Mouse (Mus musculus): ENCODE data around the gene Zdhhc22. TPM values are rescaled to one million over a fixed set of nuclear protein-coding genes. Genes with fewer than 3 reads are reported as not detected.

The Zdhhc22 gene
- polyA plus RNA-seq, 1 experiment from 2014 or later, result 2.1 TPM

DNA sequence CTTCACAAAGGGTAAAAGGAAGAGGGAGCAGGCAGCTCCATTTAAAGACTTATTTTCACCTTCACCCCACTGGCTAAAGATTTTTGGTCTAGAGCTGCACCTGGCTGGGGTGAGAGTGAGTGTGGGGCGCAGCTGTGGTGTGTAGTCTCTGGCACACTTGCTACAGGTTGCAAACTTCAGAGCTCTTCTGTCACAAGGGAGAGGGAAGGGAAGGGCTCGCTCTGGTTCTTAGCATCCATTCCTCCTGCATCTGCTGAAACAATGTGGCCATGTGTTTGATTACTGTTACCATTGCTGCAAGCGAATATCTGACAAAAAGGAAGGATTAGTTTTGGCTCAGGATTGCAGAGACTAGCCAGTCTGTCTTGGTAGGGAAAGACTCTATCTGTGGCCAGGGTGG is 33.2 kb upstream of the Zdhhc22 start:
- H3K9ac ChIP-seq (ENCODE audit: low read length), result no peak overlapping the region
- H3K27ac ChIP-seq (ENCODE audit: low read depth, low read length), result no peak overlapping the region
- 77% methylated on average over 3 of the region's 3 CpGs for WGBS
- no peak overlapping the region for H3K4me3 ChIP-seq (ENCODE audit: low read depth, low read length)
- peaks cover 4% of the 10 kb centered on the region; the same call in 1 of the 2 replicates for H3K27me3 ChIP-seq (ENCODE audit: control insufficient read depth, insufficient read depth, low read length)
- no peaks in the 10 kb centered on the region for H3K9me3 ChIP-seq (ENCODE audit: control insufficient read depth, low read length)
- H3K36me3 ChIP-seq (ENCODE audit: control insufficient read depth, insufficient read depth, low read length), result no peaks in the 10 kb centered on the region
- no peaks in the 10 kb centered on the region for H3K4me1 ChIP-seq (ENCODE audit: control insufficient read depth, insufficient read depth, low read length)
- no peak for DNase-seq (ENCODE audit: low spot score)
- no peak overlapping the region for H3K4me2 ChIP-seq (ENCODE audit: low read depth)
- no peak for ATAC-seq (ENCODE audit: insufficient read depth, low FRiP score, low TSS enrichment)

DNA sequence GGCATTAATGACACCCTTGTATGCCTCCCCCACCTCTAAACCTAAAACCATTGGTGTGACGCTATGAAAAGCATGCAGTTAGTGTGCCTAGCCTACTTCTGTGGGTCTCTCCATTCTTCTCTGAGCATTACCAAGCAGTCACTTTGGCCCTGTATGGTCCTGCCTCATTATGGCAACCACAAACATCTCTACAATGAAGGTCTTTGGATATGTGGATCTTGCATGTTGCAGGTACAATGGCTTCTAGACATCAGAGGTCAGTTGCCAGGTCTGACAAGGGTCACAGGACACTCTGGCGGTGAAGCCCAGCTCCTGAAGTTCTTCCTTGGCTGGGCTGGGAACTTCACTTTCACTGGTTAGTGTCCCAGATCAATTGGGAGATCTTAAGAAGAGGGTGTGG is 31.8 kb upstream of the Zdhhc22 start:
- Histone ChIP-seq H3K27ac (ENCODE audit: low read depth, low read length) (no peak overlapping the region), H3K36me3 (ENCODE audit: control insufficient read depth, insufficient read depth, low read length) (no peaks in the 10 kb centered on the region), H3K9me3 (ENCODE audit: control insufficient read depth, low read length) (no peaks in the 10 kb centered on the region), H3K27me3 (ENCODE audit: control insufficient read depth, insufficient read depth, low read length) (peaks cover 4% of the 10 kb centered on the region; the same call in 1 of the 2 replicates), H3K4me2 (ENCODE audit: low read depth) (no peak overlapping the region), H3K4me3 (ENCODE audit: low read depth, low read length) (no peak overlapping the region), H3K9ac (ENCODE audit: low read length) (no peak overlapping the region), H3K4me1 (ENCODE audit: control insufficient read depth, insufficient read depth, low read length) (no peaks in the 10 kb centered on the region)
- no peak for DNase-seq (ENCODE audit: low spot score)
- WGBS, result 76% methylated on average over 2 of the region's 2 CpGs
- no peak for ATAC-seq (ENCODE audit: insufficient read depth, low FRiP score, low TSS enrichment)

DNA sequence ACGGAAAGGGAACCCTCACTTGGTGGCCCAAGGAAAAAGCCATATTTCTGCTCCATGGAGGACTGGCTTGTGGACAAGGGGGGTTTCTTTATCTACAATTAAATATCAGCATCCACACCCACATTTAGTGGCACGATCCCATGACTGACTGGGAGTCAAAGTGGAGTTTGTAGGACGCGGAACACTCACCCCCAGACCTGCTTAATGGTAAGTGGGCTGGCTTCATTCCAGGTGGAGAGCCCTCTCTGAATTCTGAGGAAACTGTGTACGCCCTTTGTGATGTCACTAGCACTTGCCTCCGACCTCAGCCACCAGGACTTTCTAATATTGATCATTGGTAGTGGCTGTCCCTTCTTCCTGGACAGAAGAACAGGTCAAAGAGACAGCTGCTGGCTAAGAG is 30.8 kb upstream of the Zdhhc22 start, which contains the start of gene Tmem63c:
Tmem63c (plus strand) TSS at position 301 of the 400 bp plus-strand sequence.
- Histone ChIP-seq H3K27ac (ENCODE audit: low read depth, low read length) (no peak within 1 kb of the TSS), H3K4me2 (ENCODE audit: low read depth) (no peak within 1 kb of the TSS), H3K27me3 (ENCODE audit: control insufficient read depth, insufficient read depth, low read length) (no peaks in the 10 kb centered on the region), H3K36me3 (ENCODE audit: control insufficient read depth, insufficient read depth, low read length) (no peaks in the 10 kb centered on the region), H3K4me3 (ENCODE audit: low read depth, low read length) (no peak within 1 kb of the TSS), H3K9ac (ENCODE audit: low read length) (no peak within 1 kb of the TSS), H3K9me3 (ENCODE audit: control insufficient read depth, low read length) (no peaks in the 10 kb centered on the region), H3K4me1 (ENCODE audit: control insufficient read depth, insufficient read depth, low read length) (no peaks in the 10 kb centered on the region)
- 84% methylated on average over 6 of the region's 6 CpGs for WGBS
- DNase-seq (ENCODE audit: low spot score) (no peak), ATAC-seq (ENCODE audit: insufficient read depth, low FRiP score, low TSS enrichment) (no peak)

DNA sequence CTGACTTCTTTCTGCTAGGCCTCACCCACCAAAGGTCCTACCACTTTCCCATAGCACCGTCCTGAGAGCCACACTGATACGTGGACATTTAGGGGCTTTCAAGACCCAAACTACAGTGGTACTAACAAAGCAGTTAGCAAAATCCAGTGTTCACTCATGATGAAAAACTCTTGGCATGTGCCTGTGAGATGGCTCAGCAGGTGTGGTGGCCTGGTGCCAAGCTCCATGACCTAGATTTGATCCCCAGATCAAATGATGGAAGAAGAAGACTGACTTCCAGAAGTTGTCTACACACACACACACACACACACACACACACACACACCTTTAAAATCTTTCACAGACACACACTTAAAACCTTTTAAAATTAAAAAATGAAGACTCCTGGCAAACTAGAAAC is 28.5 kb upstream of the Zdhhc22 start:
- H3K4me3 ChIP-seq (ENCODE audit: low read depth, low read length), result no peak overlapping the region
- H3K4me1 ChIP-seq (ENCODE audit: control insufficient read depth, insufficient read depth, low read length), result no peaks in the 10 kb centered on the region
- no peak for ATAC-seq (ENCODE audit: insufficient read depth, low FRiP score, low TSS enrichment)
- no peaks in the 10 kb centered on the region for H3K27me3 ChIP-seq (ENCODE audit: control insufficient read depth, insufficient read depth, low read length)
- no peak overlapping the region for H3K4me2 ChIP-seq (ENCODE audit: low read depth)
- H3K9me3 ChIP-seq (ENCODE audit: control insufficient read depth, low read length), result no peaks in the 10 kb centered on the region
- H3K36me3 ChIP-seq (ENCODE audit: control insufficient read depth, insufficient read depth, low read length), result no peaks in the 10 kb centered on the region
- no peak overlapping the region for H3K27ac ChIP-seq (ENCODE audit: low read depth, low read length)
- no peak overlapping the region for H3K9ac ChIP-seq (ENCODE audit: low read length)
- 90% methylated on average over 2 of the region's 2 CpGs for WGBS
- DNase-seq (ENCODE audit: low spot score), result no peak

DNA sequence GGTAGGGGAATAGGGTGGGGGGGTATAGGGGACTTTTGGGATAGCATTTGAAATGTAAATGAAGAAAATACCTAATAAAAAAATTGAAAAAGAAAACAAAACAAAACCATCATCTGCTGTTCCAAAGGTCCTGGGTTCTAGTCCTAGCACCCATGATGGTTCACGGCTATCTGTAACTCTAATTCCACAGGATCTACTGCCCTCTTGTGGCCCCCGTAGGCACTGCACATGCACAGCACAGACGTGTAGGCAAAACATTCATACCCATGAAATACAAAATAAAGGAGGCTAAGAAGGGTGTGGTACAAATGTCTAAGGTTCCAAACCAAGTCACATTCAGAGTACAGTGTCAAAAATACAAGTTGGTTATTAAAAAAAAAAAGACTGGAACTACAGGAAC is 26.8 kb upstream of the Zdhhc22 start:
- no peak for DNase-seq (ENCODE audit: low spot score)

DNA sequence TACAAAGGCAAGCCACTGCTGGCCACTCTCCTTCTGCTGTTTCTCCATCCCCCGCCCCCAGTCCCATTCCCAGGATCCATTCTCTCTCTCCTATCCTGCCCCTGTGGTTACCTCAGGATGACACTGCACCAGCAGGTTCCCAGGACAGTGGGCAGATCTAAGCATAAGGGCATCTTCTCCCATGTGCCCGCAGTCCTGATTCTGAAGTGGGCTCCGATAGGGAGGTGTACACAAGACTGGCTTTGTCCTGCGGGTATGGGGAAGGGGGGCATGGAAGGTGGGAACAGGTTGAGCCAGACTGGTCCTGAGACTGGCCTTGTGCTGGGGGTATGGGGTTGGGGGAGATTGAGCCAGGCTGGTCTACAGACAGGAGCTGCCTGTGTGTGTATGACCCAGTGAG is 14.4 kb upstream of the Zdhhc22 start:
- ATAC-seq (ENCODE audit: insufficient read depth, low FRiP score, low TSS enrichment), result no peak
- no peak for DNase-seq (ENCODE audit: low spot score)
- Histone ChIP-seq H3K4me2 (ENCODE audit: low read depth) (no peak overlapping the region), H3K36me3 (ENCODE audit: control insufficient read depth, insufficient read depth, low read length) (no peaks in the 10 kb centered on the region), H3K9me3 (ENCODE audit: control insufficient read depth, low read length) (no peaks in the 10 kb centered on the region), H3K27me3 (ENCODE audit: control insufficient read depth, insufficient read depth, low read length) (no peaks in the 10 kb centered on the region), H3K9ac (ENCODE audit: low read length) (no peak overlapping the region), H3K27ac (ENCODE audit: low read depth, low read length) (no peak overlapping the region), H3K4me3 (ENCODE audit: low read depth, low read length) (no peak overlapping the region), H3K4me1 (ENCODE audit: control insufficient read depth, insufficient read depth, low read length) (no peaks in the 10 kb centered on the region)
- WGBS, result 84% methylated on average over 4 of the region's 4 CpGs

More for the DNA sequence above, 26.8 kb upstream of the Zdhhc22 start:
- no peak for ATAC-seq (ENCODE audit: insufficient read depth, low FRiP score, low TSS enrichment)
- Histone ChIP-seq H3K4me1 (ENCODE audit: control insufficient read depth, insufficient read depth, low read length) (no peaks in the 10 kb centered on the region), H3K9me3 (ENCODE audit: control insufficient read depth, low read length) (no peaks in the 10 kb centered on the region), H3K27me3 (ENCODE audit: control insufficient read depth, insufficient read depth, low read length) (no peaks in the 10 kb centered on the region), H3K4me2 (ENCODE audit: low read depth) (no peak overlapping the region), H3K9ac (ENCODE audit: low read length) (no peak overlapping the region), H3K27ac (ENCODE audit: low read depth, low read length) (no peak overlapping the region), H3K4me3 (ENCODE audit: low read depth, low read length) (no peak overlapping the region), H3K36me3 (ENCODE audit: control insufficient read depth, insufficient read depth, low read length) (no peaks in the 10 kb centered on the region)
- WGBS, result 44% methylated on average over 3 of the region's 3 CpGs

DNA sequence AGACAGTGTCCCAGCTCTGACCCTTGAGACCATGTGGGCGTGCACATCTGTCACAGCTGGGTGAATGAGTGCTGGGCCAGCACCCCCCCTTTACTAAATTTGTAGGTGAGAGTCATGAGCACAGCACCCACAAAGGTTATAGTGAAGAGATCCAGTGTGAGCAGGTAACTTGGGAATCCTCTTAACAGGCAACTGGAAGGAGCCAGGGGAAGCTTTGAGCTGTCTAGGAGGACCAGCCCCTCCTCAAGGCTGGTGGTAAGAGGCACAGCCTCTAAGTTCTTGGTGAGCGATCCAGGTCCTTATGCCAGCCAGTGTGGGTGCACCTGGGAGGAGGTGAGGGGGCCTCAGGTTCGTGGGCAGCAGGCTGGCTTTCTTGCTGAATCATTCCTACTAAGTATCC is 13.4 kb upstream of the Zdhhc22 start:
- H3K36me3 ChIP-seq (ENCODE audit: control insufficient read depth, insufficient read depth, low read length), result no peaks in the 10 kb centered on the region
- DNase-seq (ENCODE audit: low spot score), result no peak
- no peak overlapping the region for H3K9ac ChIP-seq (ENCODE audit: low read length)

DNA sequence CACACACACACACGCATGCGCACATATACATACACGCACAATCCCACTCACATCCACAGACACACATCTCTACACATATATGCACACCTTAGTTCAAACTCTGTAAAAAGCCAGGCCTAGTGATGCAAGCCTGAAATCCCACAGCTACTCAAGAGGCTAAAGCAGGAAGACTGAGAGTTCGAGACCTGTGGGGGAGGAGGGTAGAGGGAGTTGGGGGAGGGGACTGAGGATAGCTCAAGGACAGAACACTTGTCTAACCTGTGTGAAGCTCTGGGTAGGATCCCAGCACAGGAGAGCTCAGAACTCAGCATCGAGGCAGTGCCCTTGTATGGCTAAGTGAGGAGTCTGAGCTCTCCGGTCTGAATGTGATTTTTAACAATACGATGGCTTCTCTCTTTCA is 12.6 kb upstream of the Zdhhc22 start:
- WGBS, result 79% methylated on average over 7 of the region's 7 CpGs
- no peak for DNase-seq (ENCODE audit: low spot score)
- H3K4me1 ChIP-seq (ENCODE audit: control insufficient read depth, insufficient read depth, low read length), result no peaks in the 10 kb centered on the region
- no peak overlapping the region for H3K4me2 ChIP-seq (ENCODE audit: low read depth)
- H3K27me3 ChIP-seq (ENCODE audit: control insufficient read depth, insufficient read depth, low read length), result no peaks in the 10 kb centered on the region
- no peaks in the 10 kb centered on the region for H3K9me3 ChIP-seq (ENCODE audit: control insufficient read depth, low read length)
- H3K27ac ChIP-seq (ENCODE audit: low read depth, low read length), result no peak overlapping the region
- H3K36me3 ChIP-seq (ENCODE audit: control insufficient read depth, insufficient read depth, low read length), result no peaks in the 10 kb centered on the region
- no peak overlapping the region for H3K4me3 ChIP-seq (ENCODE audit: low read depth, low read length)
- H3K9ac ChIP-seq (ENCODE audit: low read length), result no peak overlapping the region
- ATAC-seq (ENCODE audit: insufficient read depth, low FRiP score, low TSS enrichment), result no peak

More for the DNA sequence above, 13.4 kb upstream of the Zdhhc22 start:
- Histone ChIP-seq H3K4me2 (ENCODE audit: low read depth) (no peak overlapping the region), H3K27me3 (ENCODE audit: control insufficient read depth, insufficient read depth, low read length) (no peaks in the 10 kb centered on the region), H3K4me3 (ENCODE audit: low read depth, low read length) (no peak overlapping the region), H3K4me1 (ENCODE audit: control insufficient read depth, insufficient read depth, low read length) (no peaks in the 10 kb centered on the region), H3K9me3 (ENCODE audit: control insufficient read depth, low read length) (no peaks in the 10 kb centered on the region), H3K27ac (ENCODE audit: low read depth, low read length) (no peak overlapping the region)
- WGBS, result 65% methylated on average over 3 of the region's 3 CpGs
- no peak for ATAC-seq (ENCODE audit: insufficient read depth, low FRiP score, low TSS enrichment)

GRCm38 (mm10) chr12:87002209-87002608 is 12.0 kb upstream of the Zdhhc22 start:
- Histone ChIP-seq H3K36me3 (ENCODE audit: control insufficient read depth, insufficient read depth, low read length) (no peaks in the 10 kb centered on the region), H3K4me2 (ENCODE audit: low read depth) (no peak overlapping the region), H3K4me3 (ENCODE audit: low read depth, low read length) (no peak overlapping the region), H3K27ac (ENCODE audit: low read depth, low read length) (no peak overlapping the region), H3K4me1 (ENCODE audit: control insufficient read depth, insufficient read depth, low read length) (no peaks in the 10 kb centered on the region), H3K9ac (ENCODE audit: low read length) (no peak overlapping the region), H3K27me3 (ENCODE audit: control insufficient read depth, insufficient read depth, low read length) (no peaks in the 10 kb centered on the region), H3K9me3 (ENCODE audit: control insufficient read depth, low read length) (no peaks in the 10 kb centered on the region)
- WGBS, result 66% methylated on average over 7 of the region's 7 CpGs
- DNase-seq (ENCODE audit: low spot score), result no peak
- no peak for ATAC-seq (ENCODE audit: insufficient read depth, low FRiP score, low TSS enrichment)
